Mouse (Mus musculus) CD4-positive, CD25-positive, alpha-beta regulatory T cell, adult 4 months (primary cell): ENCODE results near the gene Klf12. TPM values are rescaled to one million over a fixed set of nuclear protein-coding genes. Genes with fewer than 3 reads are reported as not detected.

Experiments used
- ATAC-seq: one replicate; pipeline ENCODE4 v1.8.0; 2017
- polyA plus RNA-seq, 2 experiments: library from polyadenylated mRNA; unstranded; fragments of 100-300 nt; shearing (Covaris generic); gene quantifications; one replicate each; pipeline ENCODE4 v1.2.1; 2017

The Klf12 gene
- polyA plus RNA-seq, 2 experiments from 2014 or later, result 2.4 to 4.3 TPM

- ATAC-seq, result no peak
Measured at GRCm38 (mm10) chr14:100132479-100132878, 152.0 kb downstream of the Klf12 start.

- ATAC-seq, result no peak
Measured at GRCm38 (mm10) chr14:100126126-100126525, 158.4 kb downstream of the Klf12 start.

- no peak for ATAC-seq
Measured at GRCm38 (mm10) chr14:100121075-100121474, 163.4 kb downstream of the Klf12 start.

- ATAC-seq, result no peak
Measured at GRCm38 (mm10) chr14:100119866-100120265, 164.6 kb downstream of the Klf12 start.

- no peak for ATAC-seq
Measured at GRCm38 (mm10) chr14:100113419-100113818, 171.1 kb downstream of the Klf12 start.

GRCm38 (mm10) chr14:100111735-100112134, 172.7 kb downstream of the Klf12 start:
- no peak for ATAC-seq

- ATAC-seq, result no peak
Measured at GRCm38 (mm10) chr14:100109563-100109962, 174.9 kb downstream of the Klf12 start.

GRCm38 (mm10) chr14:100105570-100105969, 178.9 kb downstream of the Klf12 start:
- ATAC-seq, result no peak

GRCm38 (mm10) chr14:100104818-100105217, 179.7 kb downstream of the Klf12 start:
- ATAC-seq, result no peak

- no peak for ATAC-seq
Measured at GRCm38 (mm10) chr14:100103818-100104217, 180.7 kb downstream of the Klf12 start.

- ATAC-seq, result no peak
Measured at GRCm38 (mm10) chr14:100097208-100098189, 187.0 kb downstream of the Klf12 start.

GRCm38 (mm10) chr14:100095730-100096129, 188.7 kb downstream of the Klf12 start:
- ATAC-seq, result no peak

GRCm38 (mm10) chr14:100090517-100090916, 194.0 kb downstream of the Klf12 start:
- no peak for ATAC-seq

GRCm38 (mm10) chr14:100079620-100080019, 204.9 kb downstream of the Klf12 start:
- no peak for ATAC-seq

- no peak for ATAC-seq
Measured at GRCm38 (mm10) chr14:100072431-100073195, 211.9 kb downstream of the Klf12 start.

GRCm38 (mm10) chr14:100069543-100070090, 214.9 kb downstream of the Klf12 start:
- no peak for ATAC-seq

GRCm38 (mm10) chr14:100068715-100069114, 215.8 kb downstream of the Klf12 start:
- ATAC-seq, result no peak

- ATAC-seq, result no peak
Measured at GRCm38 (mm10) chr14:100062516-100062915, 222.0 kb downstream of the Klf12 start.

GRCm38 (mm10) chr14:100054150-100054549, 230.3 kb downstream of the Klf12 start:
- ATAC-seq, result no peak

- ATAC-seq, result no peak
Measured at GRCm38 (mm10) chr14:100053456-100053855, 231.0 kb downstream of the Klf12 start.

GRCm38 (mm10) chr14:100052876-100053275, 231.6 kb downstream of the Klf12 start:
- ATAC-seq, result no peak

GRCm38 (mm10) chr14:100045431-100045830, 239.0 kb downstream of the Klf12 start:
- no peak for ATAC-seq

GRCm38 (mm10) chr14:100041823-100042222, 242.7 kb downstream of the Klf12 start:
- no peak for ATAC-seq
